Mouse (Mus musculus) lung, postnatal 0 days (tissue): ENCODE measurements around the gene Prlr.

Experiments used
- CTCF ChIP-seq: IDR thresholded peaks from 2 replicates; pipeline ENCODE4 v1.5.1; 2016; ENCODE audit warnings: antibody characterized with exemption, mild to moderate bottlenecking
- EP300 ChIP-seq: IDR thresholded peaks from 2 replicates; pipeline ENCODE4 v1.6.1; 2016; ENCODE audit warnings: antibody characterized with exemption, mild to moderate bottlenecking, control low read depth

- TF ChIP-seq CTCF, result no peak
- no peak for TF ChIP-seq EP300
These were observed 148.0 kb downstream of the Prlr start, which contains the start of gene Gm21973 for GRCm38 (mm10) chr15:10325080-10325479.
